Mouse (Mus musculus) ZHBTc4 (cell line): Measurements from ENCODE around the gene Dnah3.

Source experiments
- DNase-seq: peaks from one replicate; pipeline ENCODE4 v3.0.0-alpha.2; 2011; ENCODE audit warnings: low read depth, low spot score

Dnah3 gene

DNA sequence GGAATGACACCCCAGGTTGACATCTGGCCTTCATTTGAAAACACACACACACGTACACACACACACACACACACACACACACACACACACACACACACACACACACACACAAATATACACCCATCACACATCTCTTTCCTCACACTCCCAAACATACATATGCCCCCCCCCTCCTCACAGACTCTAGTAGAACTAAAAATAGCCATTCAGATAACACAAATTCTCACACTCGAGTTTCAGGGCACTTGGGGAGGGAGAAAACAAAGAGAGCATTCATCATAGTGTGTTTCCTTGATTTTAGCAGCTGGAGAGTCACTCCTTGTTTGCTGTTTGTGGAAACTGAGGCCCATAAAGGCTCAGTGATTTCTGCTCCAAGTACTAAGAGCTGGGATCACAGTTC, 41.1 kb downstream of the Dnah3 start:
- no peak for DNase-seq

DNA sequence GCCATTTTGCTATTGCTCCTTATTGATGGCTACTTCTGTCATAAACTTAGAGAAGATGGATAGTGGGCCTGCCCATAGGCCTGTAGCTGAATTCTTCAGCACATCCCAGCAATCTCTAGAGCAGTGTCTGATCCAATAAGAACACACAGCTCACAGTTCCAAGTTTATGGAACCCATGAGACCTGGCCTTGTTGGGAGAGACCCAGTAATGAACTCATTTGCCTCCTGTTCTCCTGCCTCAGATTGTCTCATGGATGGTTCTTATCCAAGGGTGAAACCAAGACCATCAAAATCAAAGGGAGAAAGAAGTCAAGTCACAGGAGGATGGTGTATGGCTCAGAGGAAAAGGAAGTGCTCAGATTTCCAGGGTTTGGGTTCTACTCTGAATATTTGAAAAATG, 44.6 kb downstream of the Dnah3 start:
- no peak for DNase-seq

- DNase-seq = peak; percentile 55
Observed at GRCm38 (mm10) chr7:120043990-120044389, 51.1 kb downstream of the Dnah3 start.

DNA sequence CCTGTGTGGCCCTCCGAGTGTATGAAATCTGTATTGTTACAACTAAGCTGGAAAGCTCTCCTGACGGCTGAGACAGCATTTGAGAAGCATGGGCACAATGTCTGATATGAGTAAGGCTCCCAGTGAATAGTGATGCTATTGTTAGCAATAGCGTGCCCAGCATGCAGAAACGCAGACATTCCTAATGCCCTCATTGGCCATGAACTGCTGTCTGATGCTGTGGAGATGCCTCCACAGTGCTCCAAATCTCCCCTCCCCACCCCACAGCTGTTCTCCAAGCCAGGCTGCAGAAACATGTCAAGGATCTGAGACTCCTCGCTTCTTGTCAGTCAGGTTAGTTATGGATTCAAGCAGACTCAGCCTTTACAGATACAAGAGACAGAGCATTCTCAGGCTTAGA, 58.7 kb downstream of the Dnah3 start:
- no peak for DNase-seq

- DNase-seq = no peak
Observed at GRCm38 (mm10) chr7:120034996-120035395, 60.1 kb downstream of the Dnah3 start.

DNA sequence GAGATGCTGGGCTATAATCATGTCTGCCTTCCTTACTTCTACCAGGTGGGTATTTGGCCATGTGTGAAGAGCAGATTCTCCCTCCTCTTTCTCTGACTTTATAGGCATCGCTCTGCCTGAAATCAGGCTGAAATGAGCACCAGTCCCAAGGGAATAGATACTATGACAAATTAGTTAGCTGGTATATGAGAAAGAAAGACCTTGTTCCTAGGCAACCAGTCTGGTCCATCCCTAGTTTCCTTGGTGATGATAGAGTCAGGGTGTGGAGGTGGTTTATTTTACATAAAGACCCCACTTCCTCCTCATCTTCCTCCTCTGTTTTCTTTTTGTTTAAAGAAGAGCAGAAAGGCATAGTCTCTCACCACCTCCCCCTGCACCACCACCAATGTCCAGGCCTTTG, 60.5 kb downstream of the Dnah3 start:
- no peak for DNase-seq

- no peak for DNase-seq
Observed at GRCm38 (mm10) chr7:120028669-120029068, 66.4 kb downstream of the Dnah3 start.

DNA sequence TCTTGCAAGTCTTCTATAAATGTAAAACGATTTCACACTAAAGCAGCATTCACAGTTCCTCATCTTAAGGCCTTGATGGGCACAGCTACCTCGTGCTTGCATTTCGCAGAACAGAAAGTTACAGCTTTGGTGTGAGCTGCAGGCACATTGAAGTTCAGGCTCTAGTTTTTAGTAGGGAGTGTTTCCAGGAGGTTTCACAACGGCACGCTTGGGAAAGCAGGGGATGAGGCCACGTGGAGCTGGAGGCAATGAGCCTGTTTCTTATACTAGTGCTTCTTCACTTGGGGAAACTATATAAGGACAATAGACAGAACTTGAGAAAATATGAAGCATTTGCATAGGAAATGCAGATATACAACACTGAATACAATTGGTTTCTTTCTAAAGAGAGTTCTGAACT, 98.0 kb downstream of the Dnah3 start:
- no peak for DNase-seq

DNA sequence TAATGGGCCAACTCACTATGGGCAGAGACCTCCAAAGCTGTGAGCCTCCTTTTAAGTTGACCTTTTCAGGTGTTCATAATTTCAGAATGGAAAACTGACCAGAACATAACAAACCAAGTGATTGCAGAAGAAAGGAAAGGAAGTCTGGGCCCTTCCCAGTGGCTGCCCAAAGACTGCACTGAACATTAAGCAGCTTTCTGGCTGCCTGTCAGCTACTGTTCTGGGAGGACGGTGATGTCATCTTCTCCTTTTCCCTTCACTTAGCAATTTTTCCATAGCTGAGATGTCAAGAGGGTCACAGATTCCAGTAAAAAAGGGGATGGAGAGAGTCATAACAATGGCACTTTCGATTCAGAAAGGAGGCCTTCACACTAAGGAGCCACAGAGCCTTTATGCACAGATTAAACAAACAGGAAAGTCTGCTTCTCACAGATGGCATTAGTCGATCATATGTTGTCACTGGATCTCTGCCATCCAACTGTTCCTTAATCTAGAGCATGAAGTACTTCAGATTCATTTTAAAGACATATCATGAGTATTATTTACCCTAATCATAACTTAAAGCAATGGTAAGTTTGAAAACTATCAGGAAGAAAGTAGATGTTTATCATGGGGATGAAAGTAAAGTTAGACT, 109.7 kb downstream of the Dnah3 start:
- DNase-seq = no peak

DNA sequence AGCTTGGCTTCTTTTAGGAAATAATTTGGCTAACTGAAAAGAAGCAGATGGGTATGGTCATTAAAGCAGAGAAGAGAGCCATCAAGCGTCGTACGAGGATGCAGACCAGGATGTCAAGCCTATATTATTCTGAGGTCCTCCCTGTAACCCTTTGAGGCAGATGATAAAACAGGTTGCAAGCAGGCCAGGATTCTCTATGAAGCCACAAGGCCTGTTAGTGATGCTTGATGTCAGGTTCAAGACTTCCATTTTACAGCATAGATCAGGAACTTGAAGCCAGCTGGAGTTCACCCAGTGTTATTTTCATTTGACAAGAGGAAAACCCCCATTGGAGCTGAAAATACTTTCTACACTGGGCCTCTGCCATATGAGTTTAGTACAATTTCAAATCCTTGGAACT, 114.9 kb downstream of the Dnah3 start:
- DNase-seq = no peak

- DNase-seq = no peak
Observed at GRCm38 (mm10) chr7:119978576-119978975, 116.5 kb downstream of the Dnah3 start.

- DNase-seq = no peak
Observed at GRCm38 (mm10) chr7:119977574-119977973, 117.5 kb downstream of the Dnah3 start.

DNA sequence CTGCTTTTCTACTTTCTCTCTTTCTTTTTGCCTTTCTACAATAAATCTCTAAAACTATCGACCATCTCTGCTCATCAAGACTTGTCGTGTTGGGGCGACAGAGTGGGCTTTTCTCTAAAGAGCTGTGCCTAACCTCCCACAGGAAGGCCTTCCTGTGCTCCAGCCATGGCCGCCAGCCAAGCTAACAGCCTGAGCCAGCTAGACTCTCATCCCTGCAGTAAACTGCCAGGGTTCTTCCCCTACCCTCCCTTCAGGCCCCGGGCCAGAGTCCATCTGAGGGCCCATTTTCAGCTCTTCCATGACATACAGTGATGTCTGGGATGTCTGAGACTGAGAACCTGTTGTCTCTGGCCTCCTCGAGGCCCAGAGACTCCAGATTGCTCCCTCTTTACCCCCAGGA, 118.8 kb downstream of the Dnah3 start:
- DNase-seq = no peak

GRCm38 (mm10) chr7:119974214-119974613, 120.9 kb downstream of the Dnah3 start:
- DNase-seq = no peak

- no peak for DNase-seq
Observed at GRCm38 (mm10) chr7:119969320-119969719, 125.8 kb downstream of the Dnah3 start.

DNA sequence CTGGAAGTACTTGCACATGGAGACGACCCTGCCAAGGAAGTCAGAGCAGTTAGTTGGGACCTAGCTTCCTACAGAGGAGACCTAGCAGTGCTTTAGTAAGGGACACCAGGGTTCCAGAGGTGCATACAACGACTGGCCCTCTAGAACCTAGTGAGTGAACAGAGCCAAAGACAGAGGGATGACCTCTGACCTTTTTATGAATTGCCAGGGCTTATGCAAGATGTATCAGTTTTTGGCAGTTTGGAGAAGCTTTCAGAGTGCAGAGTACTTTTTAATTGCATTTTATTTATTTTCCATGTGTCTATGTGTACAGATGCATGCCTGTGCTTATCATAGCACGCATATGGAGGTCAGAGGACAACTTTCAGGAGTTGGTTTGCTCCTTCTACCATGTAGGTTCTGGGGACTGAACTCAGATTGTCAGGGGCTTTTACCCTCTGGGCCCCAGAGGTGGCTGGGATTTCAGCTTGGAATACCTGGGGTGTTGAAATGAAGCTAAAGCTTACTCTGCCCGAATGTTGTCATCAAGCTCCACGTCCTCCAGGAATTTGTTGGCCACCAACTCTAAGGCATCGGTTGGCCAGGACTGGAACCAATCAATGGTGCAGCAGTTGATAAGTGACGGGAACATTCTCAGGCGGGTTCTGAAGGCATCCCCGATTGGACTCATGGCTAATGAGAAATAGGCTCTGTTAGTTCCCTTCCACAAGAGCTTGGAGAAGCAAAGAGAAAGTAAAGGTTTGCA, 129.3 kb downstream of the Dnah3 start:
- no peak for DNase-seq

DNA sequence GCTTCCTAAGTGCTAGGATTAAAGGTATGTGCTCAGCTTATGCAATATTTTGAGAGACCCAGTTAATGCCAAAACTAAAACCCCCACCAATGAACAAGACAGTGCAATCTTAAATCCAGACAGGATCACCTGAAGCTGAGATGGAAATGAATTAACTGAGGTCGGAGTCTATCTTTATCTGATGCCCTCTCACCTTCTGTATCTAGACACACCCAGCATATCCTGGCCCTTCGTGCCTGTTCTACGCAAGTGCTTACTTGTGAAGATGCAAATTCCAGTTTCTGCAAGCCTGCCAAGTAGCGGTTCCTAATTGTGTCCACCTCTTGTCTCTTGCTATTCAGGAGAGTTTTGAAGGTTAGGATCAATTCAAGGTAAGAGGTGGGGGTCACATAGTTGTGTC, 129.9 kb downstream of the Dnah3 start:
- DNase-seq = peak; percentile 8

- no peak for DNase-seq
Observed at GRCm38 (mm10) chr7:119961107-119961506, 134.0 kb downstream of the Dnah3 start.

- DNase-seq = no peak
Observed at GRCm38 (mm10) chr7:119960546-119960945, 134.5 kb downstream of the Dnah3 start.

DNA sequence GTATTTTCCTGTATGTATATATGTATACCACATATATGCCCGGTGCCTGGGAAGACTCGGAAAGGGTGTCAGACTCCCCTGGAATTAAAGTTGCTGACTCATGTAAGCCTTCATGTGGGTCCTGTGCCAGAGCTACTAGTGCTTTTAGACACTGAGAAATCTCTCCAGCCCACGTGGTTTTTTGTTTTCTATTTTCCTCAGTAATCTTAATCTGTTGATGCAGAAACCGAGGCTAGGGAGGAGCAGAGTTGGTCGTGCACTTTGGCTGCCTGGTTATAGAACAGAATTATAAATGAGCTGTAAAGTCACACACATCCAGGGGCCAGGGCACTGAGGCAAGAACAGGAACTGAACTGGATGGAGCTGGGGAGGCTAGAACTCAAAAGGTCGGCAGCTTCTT, 135.1 kb downstream of the Dnah3 start:
- no peak for DNase-seq

DNA sequence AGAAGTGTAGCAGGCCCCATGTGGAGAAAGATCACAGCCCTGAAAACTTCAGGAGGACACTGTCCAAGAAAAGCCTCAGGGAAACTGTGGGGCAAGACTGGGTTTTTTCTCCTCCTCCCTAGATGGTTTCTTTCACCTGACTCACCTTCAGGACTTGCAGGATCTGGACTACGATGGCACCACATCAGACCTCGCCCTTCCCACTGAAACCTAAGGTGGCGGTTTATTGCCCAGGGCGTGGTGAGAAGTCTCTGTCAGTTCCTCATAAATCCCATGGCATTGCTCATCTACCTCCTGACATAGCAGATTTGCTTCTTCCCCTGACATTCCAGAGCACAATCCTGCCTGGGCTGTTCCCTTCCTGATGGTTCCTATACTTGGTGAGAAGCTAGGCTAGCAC, 135.6 kb downstream of the Dnah3 start:
- DNase-seq = no peak

DNA sequence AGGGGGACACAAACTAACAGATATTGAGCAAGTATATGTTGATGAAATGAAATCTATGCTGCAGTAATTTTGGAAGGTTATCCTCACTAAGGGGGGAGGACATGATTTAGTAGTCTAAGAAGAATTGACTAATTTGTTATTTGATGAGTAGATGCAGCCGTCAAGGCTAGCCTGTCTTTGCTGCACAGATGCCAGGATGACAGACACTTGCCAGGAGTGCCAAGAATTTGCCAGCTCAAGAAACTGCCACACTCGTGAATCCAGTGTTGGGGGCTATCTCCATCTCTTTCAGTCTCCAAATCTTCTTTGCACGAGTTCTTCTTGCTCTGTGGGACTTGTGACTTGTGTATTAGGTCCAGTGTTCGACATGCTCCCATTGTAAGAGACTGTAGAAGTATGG, 136.0 kb downstream of the Dnah3 start:
- DNase-seq = no peak

- no peak for DNase-seq
Observed at GRCm38 (mm10) chr7:119957421-119957820, 137.7 kb downstream of the Dnah3 start.

GRCm38 (mm10) chr7:119954047-119954446, 141.0 kb downstream of the Dnah3 start:
- DNase-seq = no peak
